Mouse (Mus musculus) midbrain, embryonic 12.5 days (tissue): ENCODE measurements around the gene Olfr750. TPM values are rescaled to one million over a fixed set of nuclear protein-coding genes. Genes with fewer than 3 reads are reported as not detected.

Experiments used
- ATAC-seq: fragments of 200-750 bp; cut with Nextera tagmentation; 2 replicates; pipeline ENCODE4 v1.8.0; 2017; ENCODE audit warnings: low read depth, moderate TSS enrichment, moderate library complexity; ENCODE audit not compliant: low FRiP score
- H3K27ac ChIP-seq: fragments of 300-500 bp; sonication (generic); replicated peaks from 2 replicates; pipeline ENCODE4 v1.5.1; 2016; ENCODE audit warnings: mild to moderate bottlenecking
- H3K27me3 ChIP-seq: fragments of 300-500 bp; sonication (generic); 2 replicates; pipeline ENCODE4 v1.6.1; 2016; ENCODE audit warnings: mild to moderate bottlenecking
- H3K36me3 ChIP-seq: fragments of 300-500 bp; sonication (generic); 2 replicates; pipeline ENCODE4 v1.6.1; 2016
- H3K4me1 ChIP-seq: fragments of 300-500 bp; sonication (generic); 2 replicates; pipeline ENCODE4 v1.6.1; 2016
- H3K4me2 ChIP-seq: fragments of 300-500 bp; sonication (generic); replicated peaks from 2 replicates; pipeline ENCODE4 v1.6.1; 2016; ENCODE audit warnings: mild to moderate bottlenecking, moderate library complexity
- H3K4me3 ChIP-seq: fragments of 300-500 bp; sonication (generic); 2 replicates; pipeline ENCODE4 v1.5.1; 2016; ENCODE audit warnings: mild to moderate bottlenecking
- H3K9ac ChIP-seq: fragments of 300-500 bp; sonication (generic); replicated peaks from 2 replicates; pipeline ENCODE4 v1.6.1; 2016; ENCODE audit warnings: mild to moderate bottlenecking, moderate library complexity
- H3K9me3 ChIP-seq: fragments of 300-500 bp; sonication (generic); 2 replicates; pipeline ENCODE4 v1.6.1; 2016; ENCODE audit warnings: mild to moderate bottlenecking
- WGBS: fragments of 180-500 bp; shearing (Covaris S2); methylation state at CpG from one replicate; pipeline ENCODE4 v1.1.7; 2016; 5-methylcytosine and 5-hydroxymethylcytosine counted together
- polyA plus RNA-seq: library from polyadenylated mRNA; unstranded; fragments of >200 nt; fragmentation: Nextera tagmentation; extraction: Ambion mirVana; gene quantifications from 2 replicates; pipeline ENCODE4 v1.2.1, GENCODE M21; 2016

Gene Olfr750
- polyA plus RNA-seq, 1 experiment from 2014 or later: 0.03 TPM

DNA sequence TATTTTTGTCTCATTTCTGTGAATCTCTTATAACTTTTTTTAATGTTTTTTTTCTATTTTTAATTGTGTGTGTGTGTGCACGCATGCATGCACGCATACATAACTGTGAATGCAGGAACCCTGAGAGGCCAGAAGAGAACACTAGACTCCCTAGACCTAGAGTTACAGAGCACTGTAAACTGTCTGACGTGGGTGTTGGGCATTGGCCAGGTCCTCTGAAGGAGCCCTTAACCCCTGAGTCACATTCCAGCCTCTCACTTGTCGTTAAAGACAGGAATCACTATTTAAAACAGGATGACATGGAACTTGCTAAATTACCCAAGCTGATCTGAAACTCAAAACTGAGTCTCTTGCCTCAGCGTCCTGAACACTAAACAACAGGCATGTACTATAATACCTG lies 22.3 kb downstream of the Olfr750 start:
- WGBS: 67% methylated on average over 5 of the region's 5 CpGs
- no peak overlapping the region for H3K4me2 ChIP-seq
- ATAC-seq: no peak

DNA sequence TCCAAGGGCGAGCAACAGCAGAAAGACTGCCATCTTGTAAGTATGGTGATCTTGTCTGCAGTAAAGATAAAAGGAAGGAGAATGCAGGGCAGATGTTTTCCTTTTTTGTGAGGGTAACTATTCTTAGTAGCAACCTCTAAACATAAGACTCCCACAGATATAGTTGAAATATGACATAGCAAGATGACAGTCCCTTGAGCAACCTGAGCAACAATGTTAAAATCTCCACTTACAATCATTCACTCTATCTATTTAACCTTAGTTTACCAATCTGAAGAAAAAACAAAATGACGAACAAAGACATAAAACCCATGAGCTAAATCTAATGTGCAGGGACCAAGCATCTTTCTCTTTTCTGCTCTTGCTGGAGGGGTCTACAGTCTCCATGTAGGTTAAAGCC lies 24.2 kb downstream of the Olfr750 start, which contains the start of gene Rnase11:
Gene Rnase11, minus strand, starts transcription at position 101 of the 400 bp plus-strand sequence.
- Histone ChIP-seq H3K4me3 (no peak within 1 kb of the TSS), H3K36me3 (no peaks in the 10 kb centered on the region), H3K9ac (no peak within 1 kb of the TSS), H3K9me3 (no peaks in the 10 kb centered on the region), H3K4me1 (peaks cover 12% of the 10 kb centered on the region; the same call in 1 of the 2 replicates), H3K27ac (no peak within 1 kb of the TSS), H3K27me3 (peaks cover 4% of the 10 kb centered on the region; the same call in 1 of the 2 replicates), H3K4me2 (no peak within 1 kb of the TSS)
- 93% methylated on average over 2 of the region's 2 CpGs for WGBS
- ATAC-seq: no peak

More for the DNA sequence above, 22.3 kb downstream of the Olfr750 start:
- peaks cover 12% of the 10 kb centered on the region; the same call in 1 of the 2 replicates for H3K4me1 ChIP-seq
- H3K9ac ChIP-seq: no peak overlapping the region
- H3K4me3 ChIP-seq: no peak overlapping the region
- peaks cover 4% of the 10 kb centered on the region; the same call in 1 of the 2 replicates for H3K27me3 ChIP-seq
- no peaks in the 10 kb centered on the region for H3K36me3 ChIP-seq
- H3K9me3 ChIP-seq: no peaks in the 10 kb centered on the region
- H3K27ac ChIP-seq: no peak overlapping the region

DNA sequence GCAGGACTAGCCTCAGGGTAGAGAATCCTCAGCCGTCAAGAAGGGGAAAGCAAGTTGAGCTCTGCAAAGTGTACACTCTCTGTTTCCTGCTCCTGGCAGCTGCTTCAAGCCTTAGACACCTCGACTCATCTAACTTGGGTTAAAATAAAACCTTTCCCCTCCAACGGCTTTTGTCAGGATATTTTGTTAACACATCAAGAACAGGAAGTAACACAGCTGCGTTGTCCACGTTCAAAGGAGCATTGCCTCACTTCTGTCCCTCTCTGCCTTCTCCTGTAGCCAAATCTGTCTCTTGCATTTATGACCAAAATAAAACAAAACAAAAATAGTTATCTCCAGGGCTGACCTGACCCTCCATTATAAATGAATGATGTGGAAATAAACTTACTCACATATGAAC lies 26.4 kb downstream of the Olfr750 start:
- Histone ChIP-seq H3K4me3 (no peak overlapping the region), H3K27ac (no peak overlapping the region), H3K4me2 (no peak overlapping the region), H3K9ac (no peak overlapping the region), H3K4me1 (no peaks in the 10 kb centered on the region), H3K9me3 (no peaks in the 10 kb centered on the region), H3K27me3 (0 out of 2 replicates have a peak, but pooled peaks cover 4% of the 10 kb centered on the region), H3K36me3 (no peaks in the 10 kb centered on the region)
- 81% methylated on average over 5 of the region's 5 CpGs for WGBS
- ATAC-seq: no peak

DNA sequence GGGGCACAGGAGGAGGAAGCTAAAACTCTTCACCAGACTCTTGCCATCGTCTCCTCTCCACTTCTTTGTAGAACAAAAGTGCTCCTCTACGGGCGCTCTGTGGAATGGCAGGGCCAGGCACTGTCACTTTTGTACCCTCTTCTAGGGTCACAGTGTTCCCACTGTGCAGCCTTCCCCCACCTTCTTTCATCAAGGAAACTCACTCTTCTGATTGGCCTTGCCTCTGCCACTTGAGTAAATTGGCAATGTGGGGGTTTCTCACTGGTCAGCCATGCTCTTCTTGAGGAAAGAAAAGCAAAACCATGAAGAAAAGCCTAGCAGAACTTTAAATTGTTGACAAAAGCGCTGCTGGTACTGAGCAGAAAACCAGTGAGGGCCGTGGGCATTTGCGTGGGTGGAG lies 32.5 kb downstream of the Olfr750 start, which contains the start of gene Rnase9:
Gene Rnase9, minus strand, starts transcription at position 101 of the 400 bp plus-strand sequence.
- H3K9me3 ChIP-seq: no peaks in the 10 kb centered on the region
- H3K4me1 ChIP-seq: no peaks in the 10 kb centered on the region
- H3K27me3 ChIP-seq: no peaks in the 10 kb centered on the region
- H3K9ac ChIP-seq: no peak within 1 kb of the TSS
- no peak within 1 kb of the TSS for H3K4me3 ChIP-seq
- H3K36me3 ChIP-seq: no peaks in the 10 kb centered on the region
- H3K4me2 ChIP-seq: no peak within 1 kb of the TSS
- H3K27ac ChIP-seq: no peak within 1 kb of the TSS
- WGBS: 62% methylated on average over 6 of the region's 6 CpGs
- ATAC-seq: no peak

DNA sequence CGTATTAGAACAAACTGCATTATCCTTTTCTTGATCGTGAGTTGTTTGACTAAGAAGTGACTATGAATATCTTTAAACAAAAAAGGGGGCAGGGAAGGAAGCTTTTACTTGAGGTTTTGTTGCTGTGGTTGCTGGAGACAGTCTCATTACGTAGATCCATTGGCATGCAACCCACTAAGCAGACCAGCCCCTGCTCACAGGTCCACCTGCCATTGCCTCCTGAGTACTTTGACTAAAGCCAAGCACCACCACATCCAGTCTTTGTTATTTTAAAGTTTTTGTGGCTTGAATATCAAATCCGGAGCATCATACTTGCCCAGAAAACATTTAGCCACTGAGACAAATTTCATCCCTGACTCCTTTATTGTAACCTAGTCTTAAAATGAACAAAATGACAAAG lies 38.0 kb downstream of the Olfr750 start:
- no peaks in the 10 kb centered on the region for H3K4me1 ChIP-seq
- no peaks in the 10 kb centered on the region for H3K36me3 ChIP-seq
- 75% methylated on average over 4 of the region's 4 CpGs for WGBS
- no peak overlapping the region for H3K9ac ChIP-seq
- H3K4me2 ChIP-seq: no peak overlapping the region
- ATAC-seq: no peak
- no peak overlapping the region for H3K4me3 ChIP-seq
- no peak overlapping the region for H3K27ac ChIP-seq
- H3K27me3 ChIP-seq: no peaks in the 10 kb centered on the region
- no peaks in the 10 kb centered on the region for H3K9me3 ChIP-seq

DNA sequence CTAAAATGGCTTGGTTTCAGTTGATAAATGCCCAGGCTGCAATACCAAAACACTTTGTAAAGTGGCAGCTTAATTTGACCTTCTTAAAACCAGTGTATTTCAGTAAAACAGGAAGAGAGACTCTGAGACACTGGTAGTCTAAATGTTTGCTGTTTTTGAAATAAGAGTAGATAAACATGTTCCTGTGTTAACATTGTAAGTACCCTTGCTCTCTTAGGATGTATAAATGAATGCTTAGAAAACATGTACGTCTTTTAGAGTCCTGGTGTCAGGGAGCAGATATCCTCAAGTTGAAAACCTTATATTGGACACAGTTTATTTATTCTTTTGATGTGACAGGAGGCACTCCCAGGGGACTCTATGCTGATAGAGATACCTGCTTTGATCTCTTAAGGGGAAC lies 39.0 kb downstream of the Olfr750 start:
- WGBS: 31% methylated on average over 1 of the region's 1 CpGs
- no peak for ATAC-seq

DNA sequence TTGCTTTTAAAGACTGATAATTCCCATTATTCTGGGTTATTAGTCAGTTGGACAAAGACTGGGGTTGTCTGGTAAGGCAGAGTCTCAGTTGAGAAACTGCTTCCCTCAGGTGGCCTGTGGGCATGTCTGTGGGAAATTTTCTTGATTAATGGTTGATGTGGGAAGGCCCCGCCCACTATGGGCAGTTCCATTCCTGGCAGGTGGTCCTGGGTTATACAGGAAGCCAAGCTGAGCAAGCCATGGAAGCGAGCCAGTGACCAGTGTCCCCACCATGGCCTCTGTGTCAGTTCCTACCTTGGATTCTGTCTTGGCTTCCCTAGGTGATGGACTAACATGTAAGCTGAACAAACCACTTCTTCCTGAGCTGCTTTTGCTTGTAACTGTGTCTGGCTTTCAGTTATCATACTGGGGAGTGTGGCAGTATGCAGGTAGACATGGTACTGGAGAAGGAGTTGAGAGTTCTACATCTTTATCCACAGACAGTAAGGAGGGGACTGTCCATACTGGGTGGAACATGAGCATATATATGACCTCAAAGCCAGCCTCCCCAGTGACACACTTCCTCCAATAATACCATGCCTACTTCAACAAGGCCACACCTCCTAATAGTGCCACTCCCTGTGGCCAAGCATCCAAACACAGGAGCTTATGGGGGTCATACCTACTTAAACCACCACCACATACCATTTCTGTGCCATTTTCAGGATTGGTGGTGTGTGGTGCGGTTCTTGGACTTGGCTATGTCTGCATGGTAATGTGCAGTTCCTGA lies 46.7 kb downstream of the Olfr750 start:
- H3K9ac ChIP-seq: no peak overlapping the region
- H3K9me3 ChIP-seq: no peaks in the 10 kb centered on the region
- no peak overlapping the region for H3K4me2 ChIP-seq
- no peaks in the 10 kb centered on the region for H3K27me3 ChIP-seq
- H3K4me3 ChIP-seq: no peak overlapping the region
- H3K4me1 ChIP-seq: no peaks in the 10 kb centered on the region
- H3K36me3 ChIP-seq: no peaks in the 10 kb centered on the region
- H3K27ac ChIP-seq: no peak overlapping the region
- WGBS: 62% methylated on average over 3 of the region's 3 CpGs
- 0 out of 2 replicates have a peak, but pooled peaks have one; percentile 38 for ATAC-seq

More for the DNA sequence above, 39.0 kb downstream of the Olfr750 start:
- H3K27me3 ChIP-seq: no peaks in the 10 kb centered on the region
- no peaks in the 10 kb centered on the region for H3K36me3 ChIP-seq
- H3K27ac ChIP-seq: no peak overlapping the region
- no peak overlapping the region for H3K4me2 ChIP-seq
- no peak overlapping the region for H3K9ac ChIP-seq
- H3K4me1 ChIP-seq: no peaks in the 10 kb centered on the region
- H3K9me3 ChIP-seq: no peaks in the 10 kb centered on the region
- no peak overlapping the region for H3K4me3 ChIP-seq

DNA sequence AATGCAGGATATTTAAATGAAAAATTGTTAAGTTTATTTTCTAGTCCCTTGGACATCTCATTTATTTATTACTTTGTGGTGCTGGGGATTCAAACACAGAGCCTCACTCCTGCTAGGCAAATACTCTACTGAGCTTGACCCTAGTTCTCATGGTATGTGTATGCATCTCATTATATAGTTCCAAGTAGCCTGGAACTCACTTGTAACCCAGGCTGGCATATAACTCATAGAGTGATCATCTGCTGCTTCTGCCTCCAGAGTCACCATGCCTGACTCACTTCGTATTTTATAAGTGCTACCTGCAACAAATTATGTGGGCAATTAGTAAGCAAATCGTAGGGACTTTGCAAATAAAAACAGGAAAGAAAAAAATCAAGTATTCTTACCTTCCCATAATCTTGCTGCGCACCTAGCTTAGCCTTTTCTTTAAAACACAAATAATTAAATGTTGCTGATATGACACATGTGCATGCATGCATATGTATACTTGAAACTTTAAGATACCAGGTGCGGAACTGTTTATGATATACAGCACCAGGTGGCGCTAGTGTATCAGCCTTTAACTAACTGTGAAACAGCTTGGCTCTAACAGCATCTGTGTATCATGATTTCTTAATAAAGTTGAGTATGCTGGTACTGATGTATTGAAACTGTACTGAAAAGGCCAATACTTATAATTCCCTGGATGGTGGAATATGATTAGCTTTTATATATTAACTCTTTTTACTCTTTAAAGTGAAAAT lies 47.7 kb downstream of the Olfr750 start:
- 40% methylated on average over 5 of the region's 5 CpGs for WGBS
- no peaks in the 10 kb centered on the region for H3K9me3 ChIP-seq
- H3K27ac ChIP-seq: no peak overlapping the region
- H3K4me2 ChIP-seq: no peak overlapping the region
- H3K4me1 ChIP-seq: no peaks in the 10 kb centered on the region
- H3K9ac ChIP-seq: no peak overlapping the region
- no peak overlapping the region for H3K4me3 ChIP-seq
- H3K27me3 ChIP-seq: no peaks in the 10 kb centered on the region
- no peaks in the 10 kb centered on the region for H3K36me3 ChIP-seq
- ATAC-seq: peak; percentile 60; the same call in 1 of the 2 replicates

DNA sequence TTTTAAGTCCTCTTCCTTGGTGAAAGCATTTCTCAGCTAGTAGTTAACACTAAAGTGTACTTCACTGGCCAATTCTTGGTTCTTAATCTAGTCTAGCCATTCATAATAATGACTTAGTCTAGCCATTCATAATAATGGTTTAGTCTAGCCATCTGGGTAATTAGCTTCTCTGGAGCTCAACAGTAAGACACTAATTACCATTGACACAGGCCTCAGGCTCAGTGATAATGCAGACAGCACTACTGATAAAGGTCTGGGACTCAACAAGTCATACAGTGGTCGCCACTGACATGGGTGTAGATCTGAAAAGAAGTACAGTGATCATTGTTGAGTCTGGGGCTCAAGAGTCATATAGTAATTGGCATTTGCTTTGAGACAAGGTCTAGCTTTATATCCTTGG lies 49.4 kb downstream of the Olfr750 start:
- no peak overlapping the region for H3K4me2 ChIP-seq
- no peak overlapping the region for H3K4me3 ChIP-seq
- H3K36me3 ChIP-seq: no peaks in the 10 kb centered on the region
- no peak for ATAC-seq
- H3K4me1 ChIP-seq: no peaks in the 10 kb centered on the region
- no peak overlapping the region for H3K9ac ChIP-seq
- whole genome bisulfite sequencing: 73% methylated on average over 1 of the region's 1 CpGs
- no peaks in the 10 kb centered on the region for H3K27me3 ChIP-seq
- no peaks in the 10 kb centered on the region for H3K9me3 ChIP-seq
- no peak overlapping the region for H3K27ac ChIP-seq

DNA sequence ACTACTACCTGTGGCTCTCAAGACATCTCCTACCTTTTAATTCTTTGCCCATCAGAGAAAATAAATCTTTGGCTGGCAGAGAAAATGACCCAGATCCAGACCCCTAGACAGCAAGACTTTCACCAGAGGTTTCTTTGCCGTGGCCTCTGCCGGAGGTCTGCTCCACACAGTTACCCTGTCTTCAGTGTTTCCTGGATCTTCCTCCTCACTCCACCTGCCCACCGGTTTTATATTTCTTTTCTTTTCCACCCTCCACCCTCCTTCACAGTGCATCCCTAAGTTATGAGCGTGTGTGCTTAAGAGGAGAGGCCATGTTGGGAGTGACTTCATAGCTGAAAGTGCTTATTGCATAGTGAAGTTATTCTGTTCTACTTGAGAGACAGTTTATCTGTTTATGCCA lies 50.8 kb downstream of the Olfr750 start:
- no peak for ATAC-seq
- H3K9me3 ChIP-seq: no peaks in the 10 kb centered on the region
- WGBS: 84% methylated on average over 4 of the region's 4 CpGs
- H3K4me3 ChIP-seq: no peak overlapping the region
- no peaks in the 10 kb centered on the region for H3K4me1 ChIP-seq
- no peaks in the 10 kb centered on the region for H3K36me3 ChIP-seq
- no peaks in the 10 kb centered on the region for H3K27me3 ChIP-seq
- no peak overlapping the region for H3K9ac ChIP-seq
- no peak overlapping the region for H3K27ac ChIP-seq
- no peak overlapping the region for H3K4me2 ChIP-seq

DNA sequence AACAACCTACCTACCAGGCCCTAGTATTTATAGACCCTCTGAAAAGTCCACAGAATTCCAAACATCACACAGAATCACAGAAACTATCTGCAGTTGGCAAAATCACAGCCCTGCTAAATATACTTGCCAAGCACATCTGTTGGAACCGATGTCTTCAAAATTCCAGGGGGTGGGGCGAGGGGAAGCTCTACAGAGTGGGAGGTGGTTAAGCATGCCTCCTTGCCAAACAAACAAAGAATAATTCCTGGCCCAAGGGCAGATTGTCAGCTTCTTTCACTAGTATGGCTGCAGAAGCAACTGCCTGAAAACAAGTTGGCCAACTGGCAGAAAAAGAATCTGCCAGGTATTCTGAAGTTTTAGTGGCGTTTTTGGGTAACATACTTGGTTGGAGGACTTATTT lies 57.0 kb downstream of the Olfr750 start:
- WGBS: 80% methylated on average over 3 of the region's 3 CpGs
- Histone ChIP-seq H3K4me2 (no peak overlapping the region), H3K36me3 (no peaks in the 10 kb centered on the region), H3K9me3 (no peaks in the 10 kb centered on the region), H3K27me3 (no peaks in the 10 kb centered on the region), H3K9ac (no peak overlapping the region), H3K4me3 (no peak overlapping the region), H3K4me1 (no peaks in the 10 kb centered on the region), H3K27ac (no peak overlapping the region)
- ATAC-seq: no peak
